Mouse (Mus musculus): ENCODE results near the gene Eya3. TPM values are rescaled to one million over a fixed set of nuclear protein-coding genes. Genes with fewer than 3 reads are reported as not detected.
"Not testable (repeated sequence)": the region's sequence is repeated elsewhere in the genome, so short reads cannot be mapped to it uniquely, and the experiment has no call there.

Eya3 gene
- polyA plus RNA-seq, 1 experiment from 2014 or later: 27.6 TPM

DNA sequence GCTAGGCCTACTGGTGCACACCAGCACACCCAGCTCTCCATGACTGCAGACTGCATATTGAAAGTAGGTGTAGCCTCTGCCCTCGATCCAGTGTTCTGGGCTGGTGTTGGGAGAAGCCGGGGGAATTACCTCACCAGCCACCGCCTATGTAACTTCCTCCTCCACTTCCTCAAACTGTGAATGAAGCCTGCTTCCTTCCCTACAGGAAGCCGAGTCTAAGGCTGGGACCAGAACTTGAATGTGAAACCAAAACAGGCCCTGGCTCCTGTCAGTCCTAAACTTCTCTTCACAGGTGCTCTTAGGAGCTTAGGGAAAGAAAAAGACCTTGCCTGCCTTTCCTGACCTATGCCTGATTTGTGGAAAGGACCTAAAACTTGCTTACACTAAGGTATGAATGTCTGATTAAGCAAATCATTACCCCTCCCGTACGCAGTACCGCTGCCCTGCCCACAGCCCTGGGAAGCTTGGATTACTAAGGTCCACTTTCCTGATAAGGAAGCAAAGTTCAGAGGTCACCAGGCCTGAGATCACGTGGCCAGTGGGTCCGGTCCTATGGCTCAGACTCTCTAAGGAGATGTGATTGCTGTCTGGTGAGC lies 109.0 kb downstream of the Eya3 start:
- no peak overlapping the region for H3K4me3 ChIP-seq
- H3K36me3 ChIP-seq: no peaks in the 10 kb centered on the region
- H3K9me3 ChIP-seq: no peaks in the 10 kb centered on the region
- H3K27me3 ChIP-seq: no peaks in the 10 kb centered on the region
- ATAC-seq (ENCODE audit: low FRiP score, low read depth): no peak
- H3K27ac ChIP-seq (replicated peaks): no peak overlapping the region
- no peak overlapping the region for H3K4me2 ChIP-seq (replicated peaks)
- no peak overlapping the region for H3K9ac ChIP-seq (replicated peaks)
- WGBS: 73% methylated on average over 9 of the region's 9 CpGs
- H3K4me1 ChIP-seq: no peaks in the 10 kb centered on the region

DNA sequence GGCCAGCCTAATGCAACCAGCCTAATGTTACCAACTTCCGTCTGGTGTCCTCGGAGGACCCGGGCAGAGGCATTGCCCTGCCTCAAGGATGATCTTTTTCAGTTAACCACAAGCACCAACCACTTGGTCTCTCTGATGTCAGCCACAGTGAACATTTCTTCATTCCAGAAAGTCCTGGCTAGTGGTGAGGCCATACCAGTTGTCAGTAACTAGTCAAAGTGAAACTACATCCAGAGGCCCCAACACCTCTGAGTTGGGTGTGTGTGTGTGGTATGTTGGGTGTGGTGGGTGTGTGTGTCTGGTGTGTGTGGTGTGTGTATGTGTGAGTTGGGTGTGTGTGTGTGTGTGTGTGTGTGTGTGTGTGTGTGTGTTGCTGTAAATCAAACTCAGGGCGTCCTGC lies 110.0 kb downstream of the Eya3 start:
- no peaks in the 10 kb centered on the region for H3K27me3 ChIP-seq
- WGBS: 91% methylated on average over 4 of the region's 4 CpGs
- ATAC-seq (ENCODE audit: low FRiP score, low read depth): no peak

DNA sequence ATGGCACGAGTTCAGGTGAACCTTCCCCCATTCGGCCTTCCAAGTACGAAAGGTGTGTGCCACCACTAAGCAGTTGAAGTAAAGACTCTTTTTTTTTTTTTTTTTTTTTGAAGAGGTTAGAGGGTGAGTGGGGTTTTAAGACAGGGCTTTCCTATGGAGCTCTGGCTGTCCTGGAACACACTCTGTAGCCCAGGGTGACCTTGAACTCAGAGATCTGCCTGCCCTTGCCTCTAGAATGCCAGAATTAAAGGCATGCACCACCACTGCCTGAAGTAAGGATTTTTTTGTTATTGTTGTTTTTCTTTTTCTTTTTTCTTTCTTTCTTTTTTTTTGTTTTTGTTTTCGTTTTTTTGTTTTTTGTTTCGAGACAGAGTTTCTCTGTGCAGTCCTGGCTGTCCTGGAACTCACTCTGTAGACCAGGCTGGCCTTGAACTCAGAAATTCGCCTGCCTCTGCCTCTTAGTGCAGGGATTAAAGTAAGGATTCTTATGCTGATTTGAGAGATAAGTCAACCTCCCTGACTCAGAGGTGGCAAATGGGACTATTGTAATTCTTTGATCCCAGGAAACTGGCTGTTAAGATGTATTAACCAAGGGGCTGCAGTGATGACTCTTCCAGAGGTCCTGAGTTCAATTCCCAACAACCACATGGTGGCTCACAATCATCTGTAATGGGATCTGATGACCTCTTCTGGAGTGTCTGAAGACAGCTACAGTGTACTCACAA lies 110.6 kb downstream of the Eya3 start:
- H3K9me3 ChIP-seq: no peaks in the 10 kb centered on the region
- H3K9ac ChIP-seq (replicated peaks): no peak overlapping the region
- no peaks in the 10 kb centered on the region for H3K36me3 ChIP-seq
- ATAC-seq (ENCODE audit: low FRiP score, low read depth): no peak
- WGBS: 78% methylated on average over 6 of the region's 6 CpGs
- H3K4me3 ChIP-seq: no peak overlapping the region
- H3K27me3 ChIP-seq: no peaks in the 10 kb centered on the region
- no peak overlapping the region for H3K4me2 ChIP-seq (replicated peaks)
- no peak overlapping the region for H3K27ac ChIP-seq (replicated peaks)
- no peaks in the 10 kb centered on the region for H3K4me1 ChIP-seq

More for the DNA sequence above, 110.0 kb downstream of the Eya3 start:
- Histone ChIP-seq H3K27ac (replicated peaks) (no peak overlapping the region), H3K4me2 (replicated peaks) (no peak overlapping the region), H3K4me1 (no peaks in the 10 kb centered on the region), H3K9me3 (no peaks in the 10 kb centered on the region), H3K4me3 (no peak overlapping the region), H3K36me3 (no peaks in the 10 kb centered on the region), H3K9ac (replicated peaks) (no peak overlapping the region)

DNA sequence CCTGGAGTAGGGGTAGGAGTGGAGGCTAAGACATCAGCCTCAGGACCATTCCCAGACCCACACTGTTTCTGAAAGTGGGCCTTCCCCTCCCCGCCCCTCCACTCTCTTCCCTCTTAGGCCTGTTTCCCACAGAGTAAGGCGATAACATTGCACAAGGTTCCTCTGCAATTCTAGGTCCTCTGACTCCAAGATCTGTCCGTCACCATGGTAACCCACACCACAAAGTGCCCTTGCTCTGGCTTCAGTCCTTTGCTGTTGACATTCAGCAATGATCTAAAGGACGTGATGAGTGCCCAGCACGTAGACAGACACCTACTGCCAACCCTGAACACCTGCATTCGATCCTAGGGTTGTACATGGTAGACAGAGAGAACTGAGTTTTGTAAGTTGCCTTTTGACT lies 114.2 kb downstream of the Eya3 start:
- Histone ChIP-seq H3K4me1 (peaks cover 12% of the 10 kb centered on the region), H3K9me3 (no peaks in the 10 kb centered on the region), H3K36me3 (no peaks in the 10 kb centered on the region), H3K4me2 (replicated peaks) (no peak overlapping the region), H3K4me3 (no peak overlapping the region), H3K27ac (replicated peaks) (no peak overlapping the region), H3K9ac (replicated peaks) (no peak overlapping the region), H3K27me3 (peaks cover 31% of the 10 kb centered on the region)
- WGBS: 82% methylated on average over 6 of the region's 6 CpGs
- no peak for ATAC-seq (ENCODE audit: low FRiP score, low read depth)

DNA sequence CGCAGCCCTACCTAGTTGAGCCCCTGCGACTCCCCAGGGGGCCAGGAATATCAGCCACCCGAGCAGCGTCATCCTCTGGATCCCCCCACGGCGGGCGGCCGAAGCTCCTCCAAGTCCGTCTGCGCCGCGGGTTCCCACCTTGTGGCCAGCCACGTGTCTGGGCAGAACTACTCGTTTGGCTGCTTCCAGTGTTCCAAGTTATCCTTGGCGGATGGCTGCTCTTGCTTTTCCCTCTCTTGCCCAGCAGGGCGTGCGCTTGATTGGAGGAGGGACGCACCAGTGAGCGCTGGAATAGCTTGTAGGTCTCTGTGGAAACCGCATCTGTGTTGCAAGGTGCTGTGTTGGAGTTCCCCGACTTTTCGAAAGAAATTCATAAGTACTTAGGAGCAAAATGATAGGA lies 118.2 kb downstream of the Eya3 start, which contains the start of gene Smpdl3b:
Gene Smpdl3b, minus strand, starts transcription at position 279 of the 400 bp plus-strand sequence.
- Histone ChIP-seq H3K27me3 (peaks cover 33% of the 10 kb centered on the region), H3K4me2 (replicated peaks) (peak within 1 kb of the TSS; percentile 73), H3K9me3 (no peaks in the 10 kb centered on the region), H3K4me1 (peaks cover 12% of the 10 kb centered on the region), H3K4me3 (peak within 1 kb of the TSS; percentile 41), H3K27ac (replicated peaks) (no peak within 1 kb of the TSS), H3K9ac (replicated peaks) (peak within 1 kb of the TSS; percentile 45; the same call in 1 of the 2 replicates), H3K36me3 (no peaks in the 10 kb centered on the region)
- ATAC-seq (ENCODE audit: low FRiP score, low read depth): no peak
- 1% methylated on average over 22 of the region's 22 CpGs for WGBS

DNA sequence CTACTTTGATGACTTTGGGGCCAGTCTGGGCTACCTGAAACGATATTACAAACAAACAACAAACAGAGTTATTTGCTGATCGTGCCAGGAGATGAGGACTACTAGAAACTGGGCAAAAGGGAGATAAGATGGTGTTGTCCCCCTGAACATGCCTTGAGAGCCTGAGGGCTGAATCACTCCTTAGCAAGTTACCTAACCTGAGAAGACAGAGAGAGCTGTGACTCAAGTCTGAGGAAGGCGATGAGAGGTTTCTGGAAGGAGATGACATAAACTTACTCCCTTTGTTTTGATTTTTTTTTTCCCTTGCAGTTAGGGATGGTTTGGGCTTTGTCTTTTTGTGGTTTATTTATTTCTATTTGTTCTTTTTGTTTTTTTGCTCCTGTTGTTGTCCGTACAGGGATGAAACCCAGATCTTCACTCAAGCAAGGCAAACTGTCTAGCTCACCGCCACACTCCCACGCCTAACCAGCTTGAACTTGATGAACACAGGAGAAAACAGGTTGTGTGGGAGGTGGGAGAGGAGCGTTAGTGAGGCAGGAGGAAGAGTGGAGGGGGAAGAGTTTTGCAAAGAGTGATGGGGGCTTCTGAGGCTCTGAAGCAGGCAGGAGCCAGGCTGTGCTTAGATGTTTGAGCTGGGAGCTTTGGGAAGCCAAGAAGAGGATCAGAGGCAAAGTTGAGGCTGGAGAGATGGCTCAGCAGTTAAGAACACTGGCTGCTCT lies 119.0 kb downstream of the Eya3 start:
- H3K4me1 ChIP-seq: peaks cover 12% of the 10 kb centered on the region
- WGBS: 89% methylated on average over 7 of the region's 7 CpGs
- H3K9me3 ChIP-seq: no peaks in the 10 kb centered on the region
- H3K27me3 ChIP-seq: peaks cover 33% of the 10 kb centered on the region
- H3K36me3 ChIP-seq: no peaks in the 10 kb centered on the region
- H3K4me3 ChIP-seq: no peak overlapping the region
- H3K4me2 ChIP-seq (replicated peaks): no peak overlapping the region; the same call in 1 of the 2 replicates
- ATAC-seq (ENCODE audit: low FRiP score, low read depth): no peak
- no peak overlapping the region for H3K27ac ChIP-seq (replicated peaks)
- H3K9ac ChIP-seq (replicated peaks): no peak overlapping the region

DNA sequence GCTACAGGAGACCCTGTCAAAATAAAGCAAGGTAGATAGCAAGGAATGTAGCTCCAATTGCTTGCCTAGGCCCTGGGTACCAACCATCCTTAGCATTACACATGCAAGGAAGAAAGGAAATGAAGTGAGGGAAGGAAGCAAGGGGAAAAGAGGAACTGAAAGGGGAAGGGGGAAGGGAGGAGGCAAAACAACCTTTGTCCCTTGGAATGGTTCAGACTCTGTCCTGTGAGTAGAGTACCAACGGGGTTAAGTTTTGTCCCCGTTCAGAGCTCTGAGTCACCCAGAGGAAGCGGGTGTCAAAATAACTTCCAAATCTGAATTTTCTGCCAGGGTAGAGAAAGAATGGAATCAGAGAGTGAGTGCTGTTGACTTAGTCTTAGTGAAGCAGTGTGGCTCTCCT lies 121.5 kb downstream of the Eya3 start:
- H3K4me2 ChIP-seq (replicated peaks): no peak overlapping the region
- H3K27ac ChIP-seq (replicated peaks): no peak overlapping the region
- no peak for ATAC-seq (ENCODE audit: low FRiP score, low read depth)
- peaks cover 12% of the 10 kb centered on the region for H3K4me1 ChIP-seq
- H3K9me3 ChIP-seq: no peaks in the 10 kb centered on the region
- 77% methylated on average over 3 of the region's 3 CpGs for WGBS
- no peak overlapping the region for H3K9ac ChIP-seq (replicated peaks)
- no peak overlapping the region for H3K4me3 ChIP-seq
- no peaks in the 10 kb centered on the region for H3K36me3 ChIP-seq
- H3K27me3 ChIP-seq: peaks cover 29% of the 10 kb centered on the region

DNA sequence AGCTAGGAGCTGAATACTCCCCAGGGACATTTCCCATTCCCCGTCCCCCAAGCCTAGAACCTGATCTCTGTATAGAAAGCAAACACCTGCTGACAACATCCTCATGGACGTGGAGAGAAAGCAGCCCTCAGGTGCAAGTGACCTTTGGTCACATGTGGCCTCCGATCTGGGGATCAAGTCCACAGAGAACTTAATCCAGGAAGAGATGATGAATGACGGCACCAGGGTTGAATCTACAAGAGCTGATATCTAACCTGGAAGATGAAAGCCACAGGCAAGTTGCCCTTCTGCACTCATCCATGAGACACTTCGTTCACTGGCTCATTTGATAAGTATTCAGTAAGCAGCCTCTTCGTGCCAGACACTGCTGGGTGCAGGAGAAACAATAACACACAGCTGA lies 123.8 kb downstream of the Eya3 start:
- 79% methylated on average over 6 of the region's 6 CpGs for WGBS
- ATAC-seq (ENCODE audit: low FRiP score, low read depth): no peak
- Histone ChIP-seq H3K9me3 (no peaks in the 10 kb centered on the region), H3K4me1 (no peaks in the 10 kb centered on the region), H3K27me3 (peaks cover 6% of the 10 kb centered on the region), H3K36me3 (no peaks in the 10 kb centered on the region), H3K27ac (replicated peaks) (no peak overlapping the region), H3K9ac (replicated peaks) (no peak overlapping the region), H3K4me3 (no peak overlapping the region), H3K4me2 (replicated peaks) (no peak overlapping the region)

DNA sequence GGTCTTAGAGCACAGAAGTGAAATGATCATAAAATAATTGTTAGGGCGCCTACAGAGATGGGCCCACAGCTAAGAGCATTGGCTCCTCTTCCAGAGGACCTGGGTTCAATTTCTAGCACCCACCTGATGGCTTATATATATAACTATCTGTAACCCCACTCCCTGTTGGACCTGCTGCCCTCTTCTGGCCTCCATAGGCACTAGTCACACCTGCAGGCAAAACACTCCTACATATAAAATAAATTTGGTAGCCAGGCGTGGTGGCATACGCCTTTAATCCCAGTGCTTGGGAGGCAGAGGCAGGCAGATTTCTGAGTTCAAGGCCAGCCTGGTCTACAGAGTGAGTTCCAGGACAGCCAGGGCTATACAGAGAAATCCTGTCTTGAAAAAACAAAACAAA lies 124.3 kb downstream of the Eya3 start:
- WGBS: 85% methylated on average over 3 of the region's 3 CpGs

DNA sequence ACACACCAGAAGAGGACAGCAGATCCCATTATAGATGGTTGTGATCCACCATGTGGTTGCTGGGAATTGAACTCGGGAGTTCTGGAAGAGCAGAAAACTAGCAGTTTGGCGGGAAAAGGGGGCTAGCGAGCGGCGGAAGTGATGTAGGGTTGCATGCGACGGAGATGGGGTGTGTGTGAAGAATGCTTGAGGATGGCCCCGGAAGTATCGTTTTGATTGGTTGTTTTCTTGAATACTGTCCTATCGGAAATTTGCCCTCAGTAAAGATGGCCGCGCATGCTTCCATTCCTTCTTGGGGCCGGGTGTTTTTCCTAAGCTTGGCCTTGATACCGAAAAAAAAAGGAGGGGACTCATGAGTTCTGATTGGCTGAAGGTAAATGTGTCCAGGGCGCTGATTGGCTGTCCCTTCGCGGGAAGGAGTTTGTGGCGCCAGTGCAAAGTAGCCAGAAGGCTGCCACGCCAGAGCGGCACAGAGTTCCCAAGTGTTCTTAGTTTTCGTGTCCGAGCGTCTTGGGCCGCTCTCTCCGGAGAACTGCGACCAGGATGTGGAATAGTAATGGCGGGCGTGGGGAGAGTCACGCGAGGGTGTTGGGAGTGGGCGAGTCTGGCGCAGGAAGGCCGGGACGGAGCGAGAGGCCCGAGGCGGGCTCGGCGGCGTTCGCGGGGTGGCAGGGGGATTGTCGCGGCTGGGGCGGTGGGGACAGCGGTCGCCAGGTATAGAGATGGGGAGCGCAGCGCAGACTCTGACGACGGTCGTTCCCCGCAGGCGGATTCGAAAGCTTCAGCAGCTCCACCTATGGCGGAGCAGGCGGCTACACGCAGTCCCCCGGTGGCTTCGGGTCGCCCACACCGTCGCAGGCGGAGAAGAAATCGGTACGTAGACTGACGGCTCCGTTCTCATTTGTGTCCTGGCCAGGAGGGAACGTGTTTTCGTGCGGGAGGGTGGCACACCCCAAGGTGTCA lies 129.4 kb downstream of the Eya3 start, which contains the start of gene Rpa2:
Gene Rpa2, plus strand, starts transcription at position 419 of the 963 bp plus-strand sequence.
- Histone ChIP-seq H3K9me3 (no peaks in the 10 kb centered on the region), H3K4me2 (replicated peaks) (peak within 1 kb of the TSS; percentile 91), H3K27ac (replicated peaks) (peak within 1 kb of the TSS; percentile 52; the same call in 1 of the 2 replicates), H3K36me3 (peaks cover 26% of the 10 kb centered on the region), H3K4me3 (peak within 1 kb of the TSS; percentile 85), H3K9ac (replicated peaks) (peak within 1 kb of the TSS; percentile 66), H3K4me1 (peaks cover 12% of the 10 kb centered on the region), H3K27me3 (no peaks in the 10 kb centered on the region)
- peak; percentile 96 for ATAC-seq (ENCODE audit: low FRiP score, low read depth)
- WGBS: under 1% methylated on average over 71 of the region's 71 CpGs

More for the DNA sequence above, 124.3 kb downstream of the Eya3 start:
- H3K9me3 ChIP-seq; H3K4me3 ChIP-seq; H3K4me1 ChIP-seq; H3K9ac ChIP-seq (replicated peaks); H3K27ac ChIP-seq (replicated peaks); H3K27me3 ChIP-seq; H3K36me3 ChIP-seq; ATAC-seq (ENCODE audit: low FRiP score, low read depth); H3K4me2 ChIP-seq (replicated peaks): not testable (repeated sequence)

DNA sequence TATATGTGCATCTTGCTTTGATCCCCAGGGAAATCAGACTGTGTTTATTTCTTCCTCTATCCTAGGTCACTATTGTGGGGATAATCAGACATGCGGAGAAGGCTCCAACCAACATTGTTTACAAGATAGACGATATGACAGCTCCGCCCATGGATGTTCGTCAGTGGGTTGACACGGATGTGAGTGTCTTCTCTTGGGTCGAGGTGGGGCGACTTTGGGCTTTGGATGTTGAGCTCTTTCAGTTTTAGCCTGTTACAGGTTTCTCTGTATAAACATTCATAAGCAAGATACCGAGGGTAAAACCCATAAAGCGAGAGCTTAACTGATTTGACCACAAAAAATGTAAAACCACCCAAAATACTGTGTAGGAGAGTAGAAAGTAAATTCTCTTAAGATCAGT lies 133.0 kb downstream of the Eya3 start:
- Histone ChIP-seq H3K4me2 (replicated peaks) (no peak overlapping the region), H3K4me3 (no peak overlapping the region), H3K27ac (replicated peaks) (no peak overlapping the region), H3K9ac (replicated peaks) (no peak overlapping the region), H3K9me3 (no peaks in the 10 kb centered on the region), H3K27me3 (no peaks in the 10 kb centered on the region), H3K4me1 (peaks cover 12% of the 10 kb centered on the region), H3K36me3 (peaks cover 60% of the 10 kb centered on the region)
- 95% methylated on average over 9 of the region's 9 CpGs for WGBS
- ATAC-seq (ENCODE audit: low FRiP score, low read depth): no peak

Data from midbrain, embryonic 12.5 days (tissue).